Mouse (Mus musculus) adipocyte (in vitro differentiated cells): ENCODE results near the gene Naga.

Experiments
- DNase-seq: peaks from one replicate; pipeline ENCODE4 v3.0.0-alpha.2; 2016; ENCODE audit warnings: low spot score

Gene Naga

DNA sequence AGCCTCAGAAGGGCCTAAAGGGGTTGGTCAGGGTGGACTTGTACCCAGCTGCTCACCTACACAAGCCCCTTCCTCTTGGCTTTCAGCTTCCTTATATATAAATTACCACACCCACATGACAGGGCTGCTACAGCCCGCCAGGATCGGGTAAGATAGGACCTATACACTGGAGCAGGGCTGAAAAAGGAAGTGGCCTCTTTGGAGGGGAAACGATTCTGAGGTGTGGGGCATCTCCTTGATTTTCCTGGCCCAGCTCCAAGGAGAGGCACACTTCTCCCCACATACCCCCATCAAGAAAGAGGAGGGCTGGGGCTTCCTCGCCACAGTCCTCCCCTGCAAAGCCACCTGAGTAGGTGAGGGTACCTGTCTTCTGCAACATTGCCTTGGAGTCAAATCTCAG lies 850 bp downstream of the Naga start:
- DNase-seq, result no peak

DNA sequence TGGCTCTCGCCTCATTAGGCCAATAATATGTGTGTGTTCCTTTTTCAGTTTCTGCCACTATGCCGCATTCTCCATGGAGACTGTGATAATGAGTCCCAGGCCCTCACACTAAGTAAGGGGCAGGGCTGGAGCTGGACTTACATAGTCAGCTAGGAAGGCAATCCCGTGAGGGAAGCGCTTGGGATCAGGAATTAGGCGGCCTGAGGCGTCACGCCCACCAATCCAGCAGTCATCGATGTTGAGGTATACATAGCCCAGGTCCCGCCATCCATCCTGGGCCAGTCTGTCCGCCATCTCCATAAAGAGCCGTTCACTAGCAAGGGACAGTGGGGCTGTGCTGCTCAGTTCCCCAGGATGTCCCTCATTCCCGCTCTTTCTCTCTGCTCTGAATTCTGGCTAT lies 2.1 kb downstream of the Naga start:
- DNase-seq, result no peak

DNA sequence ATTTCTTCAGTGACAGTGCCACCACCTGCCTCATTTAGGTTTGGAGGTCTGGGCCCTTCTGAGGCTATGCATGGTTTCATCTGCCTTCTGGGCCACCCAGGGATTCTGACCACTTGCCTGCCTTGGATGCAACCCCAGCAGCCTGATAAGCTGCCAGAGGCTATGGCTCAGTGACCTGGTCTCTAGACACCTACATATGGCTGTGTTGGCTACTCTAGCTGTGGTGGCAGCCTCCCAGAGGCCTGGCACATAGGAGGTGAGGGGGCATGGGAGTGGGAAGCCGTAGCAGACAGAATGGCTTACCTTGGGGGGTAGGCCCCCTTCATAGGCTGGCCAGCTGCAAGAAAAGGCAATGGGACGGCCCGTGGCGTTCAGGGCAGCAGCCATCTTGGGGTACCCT lies 3.5 kb downstream of the Naga start:
- DNase-seq, result no peak

DNA sequence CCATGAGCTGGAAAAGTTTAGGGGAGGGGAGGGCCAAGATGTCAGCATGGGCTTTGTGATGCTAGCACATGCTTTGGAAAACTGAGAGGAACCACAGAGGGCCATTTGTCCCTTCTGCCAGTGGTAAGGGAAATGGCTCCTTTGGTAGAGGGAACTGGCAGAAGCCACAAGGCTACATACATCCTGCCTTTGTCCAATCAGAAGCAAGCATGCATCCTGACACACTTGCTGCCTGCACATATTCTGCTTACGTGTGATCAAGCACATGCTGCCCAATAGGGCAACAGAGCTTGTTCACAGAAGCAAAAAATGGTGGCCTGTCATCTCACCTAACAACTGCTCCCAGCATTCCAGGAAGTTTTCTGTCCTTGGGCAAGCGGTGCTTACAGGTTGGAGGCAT lies 13.3 kb downstream of the Naga start:
- no peak for DNase-seq

DNA sequence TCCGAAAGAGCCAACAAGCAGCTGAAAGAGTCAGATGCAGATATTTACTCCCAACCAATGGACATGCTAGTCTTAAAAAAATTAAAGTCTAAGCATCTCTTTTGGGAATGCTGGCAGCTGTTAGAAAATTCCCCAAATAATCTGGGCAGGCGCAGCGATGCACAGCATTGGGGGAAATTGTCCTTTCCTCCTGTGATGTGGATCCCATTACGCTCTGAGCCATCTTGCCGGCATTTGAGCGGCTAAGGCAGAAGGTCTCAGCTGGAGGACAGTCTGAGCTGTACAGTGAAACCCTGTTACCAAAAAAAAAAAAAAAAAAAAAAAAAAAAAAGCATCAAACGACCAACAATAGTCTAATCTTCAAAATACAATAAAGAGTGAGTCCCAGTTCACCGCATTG lies 16.5 kb downstream of the Naga start:
- no peak for DNase-seq

DNA sequence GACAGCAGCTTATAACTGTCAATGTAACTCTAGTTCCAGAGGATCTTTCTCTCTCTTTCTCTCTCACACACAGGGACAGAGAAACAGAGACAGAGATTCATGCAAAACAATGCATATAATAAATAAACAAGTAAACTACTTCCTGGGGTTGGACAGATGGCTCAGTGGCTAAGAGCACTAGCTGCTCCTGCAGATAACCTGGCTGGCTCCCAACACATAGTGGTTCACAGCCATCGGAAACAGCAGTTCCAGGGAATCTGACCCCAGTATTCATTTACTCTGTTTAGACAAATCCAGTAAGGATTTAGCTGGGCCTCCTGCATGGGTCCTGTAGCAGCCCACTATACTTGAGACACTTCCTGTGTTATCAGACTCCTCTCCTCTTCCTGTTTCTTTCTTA lies 19.1 kb downstream of the Naga start:
- DNase-seq, result no peak

DNA sequence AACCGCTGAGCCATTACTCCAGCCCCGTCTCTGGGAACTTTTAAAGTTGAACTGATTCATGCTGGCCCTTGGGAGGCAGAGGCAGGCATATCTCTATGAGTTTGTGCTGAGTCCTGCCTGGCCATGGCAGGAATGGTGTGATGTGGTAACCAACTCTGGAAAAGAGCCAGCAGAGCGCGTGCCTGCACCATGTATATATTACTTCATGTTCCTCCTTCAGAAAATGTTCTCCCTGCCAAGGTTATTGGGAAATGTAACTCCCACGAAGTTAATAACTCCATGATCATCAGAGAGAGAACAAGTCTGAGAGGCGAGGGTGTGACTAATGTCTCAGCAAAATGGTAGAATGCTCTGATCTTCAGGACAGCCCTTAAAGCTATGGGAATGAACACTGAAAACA lies 20.9 kb downstream of the Naga start:
- DNase-seq, result peak; percentile 54

DNA sequence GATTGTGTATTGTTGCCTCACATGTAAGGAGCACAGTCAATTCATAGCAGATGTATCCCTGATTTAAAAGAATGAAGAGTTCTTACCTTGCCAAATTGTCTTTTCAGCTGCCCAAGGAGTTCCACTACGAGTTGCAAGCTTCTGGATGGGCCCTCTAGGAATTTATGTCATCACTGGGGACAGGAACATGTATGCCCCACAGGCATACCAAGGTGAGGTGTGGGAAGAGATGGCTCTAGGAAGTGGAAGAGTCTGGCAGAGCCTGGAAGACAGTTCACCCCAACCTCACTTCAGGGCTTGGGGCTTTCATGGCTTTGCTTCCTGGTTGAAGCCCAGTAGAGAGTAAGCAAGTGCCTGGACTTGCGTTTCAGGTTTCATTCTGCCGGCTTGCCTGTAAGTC lies 30.3 kb downstream of the Naga start:
- no peak for DNase-seq

DNA sequence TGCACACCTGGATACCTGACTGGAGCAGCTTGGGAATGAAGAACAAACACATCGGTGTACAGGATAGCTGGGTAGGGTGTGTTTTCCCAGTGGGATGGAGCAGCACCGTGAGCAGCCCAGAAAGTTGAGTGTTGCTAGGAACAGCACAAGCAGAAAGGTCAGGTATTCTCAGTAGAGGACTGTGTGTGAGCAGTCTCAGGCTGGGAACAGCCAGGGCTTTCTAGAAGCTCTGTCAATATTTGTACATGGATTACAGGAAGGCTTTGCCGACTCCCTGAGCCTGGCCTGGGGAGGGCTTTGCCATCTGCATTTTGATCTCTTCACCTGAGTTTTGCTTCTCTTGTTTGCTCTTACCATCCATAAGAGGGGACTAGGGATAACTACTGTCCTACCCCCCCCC lies 31.6 kb downstream of the Naga start:
- no peak for DNase-seq

DNA sequence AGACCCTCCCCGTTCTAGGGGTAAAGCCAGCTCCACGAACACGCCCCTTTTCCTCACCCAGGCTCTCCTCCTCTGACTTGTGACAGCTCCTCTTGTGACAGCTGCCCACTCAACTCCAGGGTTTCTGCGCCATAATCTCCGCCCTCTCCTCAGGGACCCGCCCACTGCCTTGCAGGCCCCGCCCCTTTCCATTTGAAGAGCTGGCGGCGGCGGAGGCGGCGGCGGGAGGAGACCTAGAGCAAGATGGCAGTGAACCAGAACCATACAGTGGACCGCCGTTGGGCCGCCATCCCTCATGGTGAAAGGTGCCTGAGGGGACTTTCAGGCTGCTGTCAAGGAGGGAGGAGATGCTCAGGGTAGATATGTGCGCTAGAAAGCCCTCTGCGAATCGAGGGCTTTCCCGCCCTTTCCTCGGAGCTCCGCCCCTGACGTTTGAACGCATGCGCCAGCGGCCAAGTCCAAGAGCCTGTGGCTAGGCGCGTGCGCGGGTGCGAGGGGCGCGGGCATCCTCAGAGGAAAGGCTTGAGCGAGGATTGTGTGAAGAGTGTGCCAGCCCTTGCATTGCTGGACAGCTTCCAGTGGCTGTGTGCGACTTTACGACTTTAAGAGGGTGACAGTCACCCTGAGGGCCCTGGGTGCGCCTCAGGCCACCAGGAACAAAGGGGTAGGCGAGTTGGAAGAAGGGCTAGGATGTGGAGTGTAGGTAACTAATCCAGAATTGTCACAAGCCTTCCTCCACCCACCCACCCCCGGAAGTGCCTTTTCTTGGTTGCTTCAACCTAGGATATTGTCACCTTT lies 39.8 kb downstream of the Naga start, which contains the start of gene Wbp2nl:
Wbp2nl (plus strand) TSS at position 191 of the 798 bp plus-strand sequence.
- no peak for DNase-seq

DNA sequence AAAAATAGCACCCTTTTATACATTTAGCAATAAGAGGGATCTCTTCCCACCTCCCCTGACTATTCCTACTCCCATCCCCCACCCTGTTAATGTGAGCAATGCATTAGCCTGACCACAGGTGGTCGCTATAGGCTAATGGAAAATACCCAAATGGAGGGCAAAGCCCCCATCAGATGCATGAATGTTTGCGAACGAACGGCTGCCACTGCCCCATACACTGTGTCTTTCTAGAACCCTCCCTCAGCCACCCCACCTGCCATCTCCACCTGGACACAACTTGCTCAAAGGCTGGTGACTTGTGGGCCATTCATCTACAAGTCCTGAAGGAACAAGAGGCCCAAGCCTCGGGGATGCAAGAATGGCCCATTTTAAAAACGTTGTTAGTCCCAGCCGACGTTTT lies 44.7 kb downstream of the Naga start:
- no peak for DNase-seq

DNA sequence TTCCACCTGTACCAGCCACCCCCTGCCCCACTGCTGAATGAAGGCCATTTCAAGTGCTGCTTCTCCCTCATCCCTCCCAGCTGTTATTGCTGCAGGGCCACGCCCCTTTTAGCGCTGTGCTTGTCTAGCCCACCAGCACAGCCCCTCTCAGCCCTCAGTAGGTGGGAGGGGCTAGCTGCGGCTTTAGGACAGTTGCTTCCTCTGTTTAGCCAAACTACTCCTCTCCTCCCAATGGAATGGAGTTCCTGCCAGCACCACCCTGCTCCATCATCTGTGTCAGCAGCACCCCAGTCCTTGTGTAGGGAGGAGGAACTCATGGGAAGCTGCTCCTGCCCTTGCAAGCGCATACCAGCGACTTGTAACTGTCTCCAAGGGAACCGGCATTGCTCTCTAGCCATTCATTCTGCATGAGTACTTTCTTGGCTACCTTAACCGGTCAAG lies 45.4 kb downstream of the Naga start:
- DNase-seq, result no peak

DNA sequence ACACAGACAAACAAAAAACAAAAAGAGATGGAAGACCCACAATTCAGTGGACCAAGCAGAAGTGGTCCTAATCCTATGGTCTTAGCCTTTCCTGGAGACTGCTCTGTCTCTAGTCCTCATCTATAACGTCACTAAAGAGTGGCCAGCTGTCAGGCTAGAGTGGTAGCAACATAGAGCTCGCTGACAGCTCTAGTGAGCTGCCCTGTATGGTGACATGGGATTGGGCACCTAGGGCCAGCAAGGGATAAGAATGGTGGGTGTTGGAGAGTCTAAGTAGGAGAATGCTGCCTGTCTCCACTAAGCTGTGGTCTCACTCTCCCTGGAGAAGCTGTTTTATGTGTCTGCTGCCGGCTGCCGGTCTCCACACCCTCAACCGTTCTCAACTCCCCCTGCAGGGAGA lies 45.9 kb downstream of the Naga start:
- DNase-seq, result no peak

DNA sequence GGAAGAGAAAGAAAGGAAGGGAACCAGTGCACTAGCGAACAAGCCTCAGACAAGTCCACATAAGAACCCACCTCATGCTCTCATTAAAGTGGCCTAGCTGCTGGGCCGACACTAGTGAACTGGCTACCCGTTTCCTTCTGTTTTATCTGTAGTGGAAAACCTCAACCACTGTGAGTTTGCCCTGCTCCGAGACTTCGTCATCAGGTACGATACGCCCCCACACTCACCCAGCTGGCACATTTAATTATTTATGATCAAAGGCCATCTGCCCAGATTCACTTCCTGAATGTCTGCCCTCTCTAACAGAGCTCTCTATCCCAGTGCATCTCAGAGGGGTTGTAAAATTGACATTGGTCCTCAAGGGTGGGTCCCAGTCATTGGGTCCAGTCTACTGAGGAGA lies 48.5 kb downstream of the Naga start:
- DNase-seq, result no peak

DNA sequence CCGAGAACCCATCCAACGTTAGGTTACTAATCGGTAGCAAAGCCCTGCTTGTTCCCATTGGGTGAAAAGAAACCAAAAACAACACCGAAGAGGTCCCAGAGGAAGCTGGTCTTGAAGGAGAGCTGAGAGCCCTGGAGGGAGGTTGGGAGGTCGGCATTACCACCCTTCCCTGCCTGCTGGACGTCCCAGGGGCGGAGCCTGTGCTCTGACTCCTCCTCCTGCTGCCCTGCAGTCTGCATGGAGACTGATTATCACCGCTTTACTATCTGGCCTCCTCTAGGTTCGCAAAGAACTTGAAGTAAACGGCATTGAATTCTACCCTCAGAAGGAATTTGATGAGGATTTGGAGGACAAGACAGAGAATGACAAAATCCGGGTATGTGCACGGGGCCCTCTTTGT lies 52.6 kb downstream of the Naga start:
- no peak for DNase-seq

DNA sequence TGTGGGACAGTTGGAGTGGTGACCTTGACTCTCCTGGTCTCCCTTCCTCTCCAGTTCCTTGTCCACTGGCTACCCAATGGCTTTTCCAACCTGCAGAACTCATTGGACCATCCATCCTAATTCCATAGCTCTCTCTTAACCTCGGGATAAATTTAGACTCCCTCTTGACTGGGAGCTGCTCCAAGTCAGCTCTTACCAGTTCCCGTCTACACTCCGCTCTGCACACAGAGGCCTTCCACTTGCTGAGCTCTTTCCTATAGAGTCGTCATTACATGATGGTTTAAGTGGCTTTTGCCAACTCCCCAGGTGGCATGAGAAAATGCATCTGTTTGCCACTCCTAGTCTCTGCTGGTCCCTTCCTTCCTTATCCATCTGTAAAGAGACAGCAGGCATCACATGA lies 58.1 kb downstream of the Naga start:
- no peak for DNase-seq
